Mouse (Mus musculus) liver, postnatal 0 days (tissue): ENCODE data around the gene Pde5a.

Source experiments
- CTCF ChIP-seq: sonication (generic); IDR thresholded peaks from 2 replicates; pipeline ENCODE4 v1.5.1; 2016; ENCODE audit warnings: antibody characterized with exemption, low read depth
- EP300 ChIP-seq: IDR thresholded peaks from 2 replicates; pipeline ENCODE4 v1.6.1; 2016; ENCODE audit warnings: antibody characterized with exemption, low read depth, mild to moderate bottlenecking

DNA sequence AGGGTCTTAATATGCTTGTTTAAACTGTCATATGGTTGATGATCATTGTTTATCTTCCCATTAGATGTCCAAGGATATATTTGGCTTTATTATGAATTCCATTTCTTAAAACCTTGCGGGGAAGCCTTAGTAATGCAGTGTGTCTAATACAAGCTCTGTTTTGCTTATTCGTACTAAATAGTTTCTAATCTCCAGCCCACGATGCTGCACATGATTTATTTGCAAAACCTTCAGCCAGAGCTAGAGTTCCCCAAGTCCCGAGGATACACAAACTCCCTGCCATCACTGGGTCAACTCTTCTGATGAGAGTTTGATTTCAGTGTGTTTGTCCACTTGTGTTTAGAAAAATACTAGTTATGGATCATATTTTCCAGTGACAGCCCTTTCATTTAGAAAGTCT lies 46.4 kb upstream of the Pde5a start:
- no peak for TF ChIP-seq CTCF
- no peak for TF ChIP-seq EP300
